Mouse (Mus musculus) brain, adult 2 months (tissue): ENCODE data around the gene Slc48a1.
A peak's percentile ranks its signal among the peaks of the same experiment; 100 is the strongest.

Source experiments
- DNase-seq: peaks from one replicate; pipeline ENCODE4 v3.0.0; 2011; ENCODE audit warnings: low read depth, low spot score

Slc48a1 gene

DNA sequence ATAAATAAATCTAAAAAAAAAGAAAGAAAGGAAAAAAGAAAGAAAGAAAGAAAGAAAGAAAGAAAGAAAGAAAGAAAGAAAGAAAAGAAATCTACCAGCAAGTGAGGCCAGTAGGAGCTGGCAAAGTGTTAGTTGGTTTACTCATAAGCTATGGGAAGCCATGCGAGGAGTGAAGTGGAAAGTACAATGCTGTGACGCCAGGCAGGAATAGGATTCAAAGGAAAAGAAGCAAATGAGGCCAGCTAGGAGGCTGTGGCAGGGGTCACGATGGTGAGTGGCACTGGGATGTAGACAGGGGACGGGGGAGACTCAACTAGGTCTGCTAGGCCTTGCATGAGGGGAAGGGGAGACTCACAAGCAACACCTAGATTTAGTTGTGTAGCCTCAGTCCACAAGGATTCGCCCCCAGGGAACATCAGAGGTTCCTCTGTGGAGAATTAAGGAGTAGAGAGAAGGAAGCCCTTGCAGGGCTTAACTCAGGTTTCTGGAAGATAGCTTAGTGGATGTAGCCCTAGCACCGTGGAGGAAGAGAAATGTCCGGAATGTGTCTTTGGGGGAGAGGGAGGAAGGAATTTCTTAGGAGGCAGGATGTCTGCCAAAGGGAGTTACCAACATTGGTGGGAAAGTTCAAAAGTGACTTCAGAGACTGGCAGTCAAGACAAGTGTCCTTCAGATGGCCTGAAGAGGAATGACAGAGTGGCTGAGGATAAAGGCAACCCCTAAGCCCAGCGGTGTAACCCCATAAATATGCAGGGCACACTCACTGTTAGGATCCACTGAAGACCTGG lies at the start of gene Slc48a1:
Slc48a1 (plus strand) TSS at position 210 of the 788 bp plus-strand sequence.
- DNase-seq, result no peak

DNA sequence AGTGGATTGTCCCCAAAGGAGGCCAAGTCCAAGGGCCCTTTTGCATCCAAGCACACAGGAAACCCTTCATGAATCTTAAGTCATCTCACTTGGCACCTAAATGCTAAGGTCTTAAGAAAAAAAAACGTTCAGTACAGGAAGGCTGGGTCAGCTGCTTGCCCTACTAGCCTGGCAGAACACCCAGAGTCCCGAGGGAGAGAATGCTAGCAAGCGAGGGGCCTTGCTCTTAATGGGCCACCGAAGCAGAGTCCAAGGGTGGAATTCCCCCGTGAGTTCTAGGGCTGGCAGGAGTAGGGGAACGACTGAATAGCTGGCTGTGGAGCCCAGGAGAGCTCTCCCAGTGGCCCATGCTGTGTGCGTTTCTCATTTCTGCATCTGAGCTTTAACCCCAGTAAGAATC lies 49.5 kb upstream of the Slc48a1 start:
- DNase-seq, result peak; percentile 23

DNA sequence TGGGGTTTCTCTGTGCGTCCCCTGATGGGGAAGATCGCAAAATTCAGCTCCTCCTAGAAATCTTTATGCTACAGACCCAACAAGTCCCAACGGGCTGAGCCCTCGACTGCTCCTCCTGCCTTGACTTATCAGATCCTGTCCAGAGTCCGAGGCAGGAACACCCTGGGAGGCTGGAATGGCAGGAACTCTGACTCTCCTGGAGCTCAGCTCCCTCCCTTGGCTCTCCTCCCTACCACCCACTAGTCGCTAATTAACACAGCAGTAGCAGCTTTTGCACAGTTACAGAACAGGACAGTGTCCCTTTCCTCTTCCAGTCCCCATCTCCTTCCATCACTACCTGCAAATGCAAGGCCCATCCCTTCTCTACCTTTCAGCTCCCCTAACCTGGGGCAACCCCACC lies 48.0 kb upstream of the Slc48a1 start:
- DNase-seq, result no peak

DNA sequence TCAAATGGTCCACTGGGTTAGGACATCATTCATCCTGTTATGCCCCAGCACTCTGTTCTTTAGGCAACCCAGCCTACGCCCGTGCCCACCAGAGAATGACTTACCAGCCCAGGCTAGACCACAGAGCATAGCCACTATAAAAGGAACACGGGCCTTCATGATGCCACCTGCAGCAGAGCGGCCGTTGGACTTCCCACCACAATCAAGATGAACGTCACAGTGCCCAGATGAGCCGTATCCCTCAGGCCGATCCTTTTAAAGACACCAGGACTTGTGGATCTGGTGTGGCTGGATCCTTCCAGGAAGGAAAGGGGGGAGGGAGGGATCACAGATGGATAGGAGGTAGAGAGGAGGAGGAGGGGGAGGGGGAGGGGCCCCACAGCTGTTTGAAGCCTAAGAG lies 47.2 kb upstream of the Slc48a1 start, which contains the start of gene Endou:
Endou (minus strand) TSS at position 229 of the 400 bp plus-strand sequence.
- DNase-seq, result no peak

DNA sequence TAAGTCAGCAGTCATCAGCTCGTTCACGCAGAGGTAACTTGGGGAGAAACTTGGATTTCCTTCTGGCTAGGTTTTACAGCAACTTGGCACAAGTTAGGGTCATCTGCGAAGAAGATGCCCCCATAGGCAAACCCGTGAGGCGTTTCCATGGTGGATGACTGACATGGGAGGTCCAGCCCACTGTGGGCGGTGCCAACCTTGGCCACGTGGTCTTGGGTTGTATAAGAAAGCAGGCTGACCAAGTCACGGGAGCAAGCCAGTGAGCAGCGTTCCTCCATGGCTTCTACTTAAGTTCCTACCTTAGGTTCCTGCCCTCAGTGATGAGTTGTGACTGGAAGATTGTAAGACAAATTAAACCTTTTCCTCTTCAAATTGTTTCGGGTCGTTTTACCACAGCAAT lies 46.3 kb upstream of the Slc48a1 start:
- DNase-seq, result no peak

DNA sequence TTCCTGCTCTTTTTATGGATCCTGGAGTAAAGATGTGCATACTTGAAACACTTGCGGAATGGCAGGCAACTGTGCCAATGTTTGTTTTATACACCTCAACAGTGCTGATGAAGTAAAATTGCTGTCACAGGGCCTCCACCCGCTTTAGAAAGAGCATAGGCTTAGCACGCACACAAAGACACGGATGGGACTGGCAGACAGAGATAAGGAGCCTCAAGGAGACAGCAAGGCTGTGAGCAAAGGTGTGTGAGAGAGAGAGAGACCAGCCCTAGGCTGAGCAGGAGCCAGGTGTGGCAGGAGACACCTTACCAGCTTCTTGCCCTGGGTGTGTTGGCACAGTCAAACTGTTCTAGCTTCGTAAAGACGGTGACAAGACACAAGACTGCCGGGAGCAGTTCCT lies 39.4 kb upstream of the Slc48a1 start:
- no peak for DNase-seq

DNA sequence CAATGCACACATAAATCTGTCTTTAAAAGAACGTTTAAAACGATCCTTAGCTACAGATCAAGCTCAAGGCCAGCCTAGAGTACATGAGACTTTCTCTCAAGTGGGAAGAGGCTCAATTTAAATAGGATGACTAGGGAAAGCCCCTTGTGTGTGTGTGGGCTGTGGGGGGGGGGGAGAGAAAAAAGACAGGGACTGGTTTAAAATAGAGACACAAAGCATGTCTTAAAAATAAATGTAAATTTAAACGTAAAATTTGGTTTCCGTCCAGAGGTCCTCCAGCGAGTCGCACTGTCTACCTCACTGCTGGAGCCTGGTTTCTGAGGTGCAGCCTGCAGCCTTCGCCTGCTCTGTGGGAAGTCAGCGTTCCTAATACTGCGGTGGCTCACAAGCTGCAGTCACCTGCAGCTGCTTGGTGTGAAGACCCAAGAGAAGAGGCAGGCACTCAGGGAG lies 38.0 kb upstream of the Slc48a1 start:
- no peak for DNase-seq

DNA sequence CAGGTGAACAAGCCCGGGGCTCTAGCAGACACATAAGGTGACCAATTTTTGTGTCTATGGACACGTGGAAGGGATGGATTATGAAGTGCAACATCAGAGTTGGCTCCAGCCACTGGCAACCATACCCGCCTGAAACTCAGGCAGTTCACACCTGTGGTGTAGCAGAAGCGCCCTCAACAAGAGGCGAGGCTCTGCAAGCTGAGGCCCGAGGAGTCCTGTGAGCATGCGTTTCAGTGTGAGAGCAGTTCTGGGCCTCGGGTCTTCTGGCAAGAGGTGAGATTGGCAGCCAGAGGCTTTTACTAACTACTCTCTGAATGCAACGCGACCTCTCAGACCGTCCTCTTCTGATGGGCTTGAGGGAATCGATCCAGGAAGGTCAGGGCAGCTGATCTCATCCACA lies 36.7 kb upstream of the Slc48a1 start:
- no peak for DNase-seq

DNA sequence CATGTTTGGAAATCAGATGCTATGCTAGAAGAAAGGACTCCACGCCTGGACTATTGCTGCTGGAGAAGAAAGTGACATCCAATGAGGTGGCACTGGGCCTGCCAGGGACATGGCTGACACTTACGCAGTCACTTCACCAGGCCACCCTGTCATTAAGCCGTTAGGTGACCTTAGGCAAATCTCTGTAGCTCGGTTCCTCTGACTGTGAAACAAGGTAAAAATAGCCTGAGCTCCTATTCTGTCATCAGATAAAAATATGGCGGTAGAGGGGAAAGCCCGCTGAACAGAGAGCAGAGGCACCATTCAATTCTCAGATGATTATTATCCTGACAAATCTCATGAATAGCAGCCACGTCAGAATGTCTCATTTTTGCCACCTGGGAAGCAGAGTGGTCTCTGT lies 36.2 kb upstream of the Slc48a1 start:
- no peak for DNase-seq

DNA sequence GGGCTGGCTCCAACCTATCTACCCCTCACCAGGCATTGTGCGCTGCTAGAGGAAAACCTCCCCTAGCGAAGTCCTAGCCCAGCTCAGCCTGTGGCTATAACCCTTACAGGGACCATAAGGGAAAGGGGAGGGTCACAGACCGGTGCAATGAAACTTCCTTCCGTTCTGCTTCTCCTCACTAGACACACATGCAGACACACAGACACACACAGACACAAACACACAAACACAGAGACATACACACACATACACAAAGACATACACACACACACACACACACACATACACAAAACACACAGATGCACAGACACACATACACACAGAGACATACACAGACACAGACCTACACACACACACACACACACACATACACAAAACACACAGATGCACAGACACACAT lies 35.7 kb upstream of the Slc48a1 start:
- DNase-seq, result no peak

DNA sequence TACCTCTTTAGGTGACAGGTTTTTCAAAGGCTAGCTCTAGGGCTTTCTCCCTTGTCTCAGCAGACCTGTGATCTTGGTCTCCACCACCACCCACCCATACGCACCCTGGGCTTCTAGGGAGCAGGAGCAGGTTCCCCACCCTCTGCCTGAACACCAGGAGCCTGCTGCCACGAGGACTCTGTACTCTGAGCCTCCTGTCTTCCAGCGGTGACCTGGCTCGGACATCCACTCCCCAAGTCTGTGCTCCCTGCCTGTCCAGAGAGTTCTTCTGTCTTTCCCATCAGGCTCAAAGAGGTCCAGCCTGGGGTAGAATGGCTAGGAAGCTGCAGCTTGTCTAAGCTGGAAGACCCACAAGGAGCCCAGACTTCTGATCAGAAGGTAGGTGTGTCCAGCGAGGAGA lies 35.1 kb upstream of the Slc48a1 start:
- DNase-seq, result no peak

DNA sequence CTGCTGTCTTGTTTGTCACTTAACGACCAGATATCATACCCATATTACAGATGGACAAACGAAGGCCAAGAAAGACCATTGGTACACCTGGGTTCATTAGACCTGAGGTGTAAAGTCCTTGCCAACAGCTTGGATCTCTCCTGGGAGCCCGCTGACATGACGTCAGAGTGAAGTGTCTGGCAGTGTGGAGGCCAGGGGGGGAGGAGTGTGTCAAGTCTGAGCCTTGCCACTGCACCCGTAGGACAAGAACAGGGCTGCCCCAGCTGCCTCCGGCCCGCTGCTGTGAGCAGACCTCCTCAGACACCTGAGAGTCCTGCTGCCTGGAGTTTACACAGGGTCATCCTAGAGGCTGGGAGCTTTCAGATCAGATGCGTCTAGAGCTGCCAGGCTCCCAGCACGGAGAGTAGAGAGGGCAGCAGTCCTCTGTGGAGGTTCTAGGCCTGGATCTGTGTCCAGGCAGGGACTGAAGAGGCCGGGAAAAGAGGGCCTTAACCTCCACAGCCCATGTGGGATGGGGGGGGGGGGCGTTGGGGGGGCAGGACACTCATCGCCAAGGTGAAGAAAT lies 34.3 kb upstream of the Slc48a1 start:
- no peak for DNase-seq

DNA sequence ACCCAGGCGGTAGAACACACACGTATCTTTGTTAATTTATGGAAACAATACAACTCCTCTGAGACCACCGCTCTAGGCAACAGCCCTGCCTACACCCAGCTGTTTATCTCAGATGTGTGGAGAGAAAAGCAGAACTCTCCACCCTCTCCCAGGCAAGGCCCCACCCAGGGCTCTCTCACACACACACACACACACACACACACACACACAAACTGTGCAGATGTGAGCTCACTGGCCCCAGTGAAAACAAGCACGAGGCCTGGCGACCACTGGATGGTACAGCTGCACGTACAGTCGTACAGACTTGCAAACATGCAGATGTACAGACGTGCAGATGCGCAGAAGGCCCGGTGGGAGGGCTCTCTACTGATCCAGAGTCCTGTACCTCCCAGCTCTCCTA lies 33.4 kb upstream of the Slc48a1 start:
- DNase-seq, result no peak

DNA sequence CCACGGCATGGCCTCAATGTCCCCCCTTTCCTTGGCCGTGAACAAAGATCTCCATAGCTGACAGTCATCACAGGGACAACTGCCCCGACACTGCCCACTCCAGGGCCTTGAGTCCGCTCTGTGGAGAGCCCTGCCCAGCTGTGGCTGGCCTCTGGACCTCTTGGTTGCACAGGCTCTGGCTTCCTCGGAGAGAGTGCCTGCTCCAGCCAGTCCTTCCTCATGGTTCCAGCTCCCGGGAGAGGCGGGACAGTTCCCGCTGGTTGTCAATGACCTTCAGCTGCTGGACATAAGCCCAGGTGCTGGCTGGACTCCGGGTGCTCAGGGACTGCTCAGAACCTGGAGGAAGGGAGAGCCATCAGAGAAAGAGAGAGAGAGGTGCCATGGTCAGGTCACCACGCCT lies 33.0 kb upstream of the Slc48a1 start:
- no peak for DNase-seq

DNA sequence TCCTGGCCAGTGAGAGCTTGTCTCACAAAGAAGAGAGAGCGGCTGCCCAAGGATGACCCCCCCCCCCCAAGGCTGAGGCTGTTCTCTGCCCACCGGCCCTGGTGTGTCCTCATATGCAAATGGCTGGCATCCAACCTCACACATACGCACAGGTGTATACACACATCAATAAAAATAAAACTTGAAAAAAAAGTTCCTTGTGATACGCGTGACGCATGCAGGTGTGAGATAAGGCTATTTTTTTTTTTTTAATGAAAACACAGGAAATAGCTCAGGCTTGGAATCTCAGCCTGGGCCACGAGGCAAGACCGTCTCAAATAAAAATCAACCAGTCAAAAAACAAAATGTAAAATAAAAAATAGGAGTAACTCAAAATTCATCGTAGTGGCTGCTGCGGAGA lies 32.0 kb upstream of the Slc48a1 start:
- DNase-seq, result no peak

DNA sequence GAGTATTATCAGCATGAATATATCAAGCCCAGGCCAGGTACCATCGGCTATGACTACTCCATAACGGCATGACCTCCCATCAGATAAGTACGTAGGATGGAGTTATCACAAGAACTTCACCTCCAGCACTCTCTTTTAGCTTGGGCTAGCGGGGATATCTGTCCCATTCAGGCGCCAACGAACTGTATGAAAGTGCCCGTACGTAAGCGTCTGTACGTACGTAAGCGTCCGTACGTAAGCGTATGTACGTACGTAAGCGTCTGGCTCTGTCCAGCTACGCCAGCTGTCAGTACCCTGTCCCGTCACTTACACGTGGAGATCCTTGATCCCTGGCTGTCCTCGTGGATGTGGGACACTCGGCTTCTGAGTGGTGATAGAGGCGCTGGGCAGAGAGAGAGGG lies 31.6 kb upstream of the Slc48a1 start:
- no peak for DNase-seq

DNA sequence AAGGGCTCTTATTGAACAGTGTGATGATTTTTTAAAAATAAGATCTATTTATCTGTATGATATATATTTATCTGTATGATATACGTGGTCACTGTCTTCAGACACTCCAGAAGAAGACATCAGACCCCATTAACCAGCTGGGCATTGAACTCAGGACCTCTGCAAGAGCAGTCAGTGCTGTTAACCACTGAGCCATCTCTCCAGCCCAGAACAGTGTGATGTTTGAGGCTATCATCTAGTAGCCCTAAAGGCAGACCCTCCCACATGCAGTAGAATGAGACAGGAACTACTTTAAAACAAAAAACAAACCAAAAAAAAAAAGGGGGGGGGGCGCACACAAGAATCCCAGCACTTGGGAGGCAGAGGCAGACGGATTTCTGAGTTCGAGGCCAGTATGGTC lies 30.8 kb upstream of the Slc48a1 start:
- no peak for DNase-seq

DNA sequence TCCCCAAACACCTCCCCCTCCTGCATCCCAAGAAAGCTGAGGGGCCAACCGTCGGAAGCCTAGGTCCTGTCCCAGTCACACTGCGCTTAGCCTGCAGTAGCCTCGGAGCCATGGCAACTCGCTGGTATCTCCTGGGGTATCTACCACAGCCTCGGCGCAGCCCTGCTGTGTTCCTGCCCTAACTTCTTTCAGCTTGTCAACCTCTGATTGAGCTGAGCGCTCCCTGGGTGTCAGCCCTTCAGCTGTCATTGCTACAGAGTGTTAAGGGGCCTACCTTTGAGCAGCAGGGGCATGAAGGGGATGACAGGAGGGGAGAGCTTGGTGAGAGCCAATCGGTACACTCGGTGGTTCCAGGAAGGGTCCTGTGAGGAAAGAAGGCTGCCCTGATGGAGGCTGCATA lies 30.0 kb upstream of the Slc48a1 start:
- no peak for DNase-seq

DNA sequence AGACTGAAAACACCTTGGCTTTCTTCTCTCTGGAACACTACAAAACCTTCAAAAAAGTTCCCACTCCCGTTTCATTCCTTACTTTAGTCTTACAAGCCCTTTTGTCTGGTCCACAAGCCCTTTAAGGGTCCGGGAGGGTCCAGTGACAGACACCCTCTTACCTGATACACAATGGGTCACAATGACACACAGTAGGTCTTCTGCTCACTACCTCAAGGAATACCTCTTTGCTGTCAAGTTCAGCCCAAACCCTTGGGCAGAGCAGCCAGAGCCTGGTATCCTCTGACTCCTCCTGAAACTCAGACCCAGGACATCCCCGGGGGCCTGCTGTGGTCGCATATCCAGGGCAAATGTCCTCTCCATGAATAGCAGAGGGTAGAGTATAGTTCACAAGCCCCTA lies 29.4 kb upstream of the Slc48a1 start:
- DNase-seq, result no peak

DNA sequence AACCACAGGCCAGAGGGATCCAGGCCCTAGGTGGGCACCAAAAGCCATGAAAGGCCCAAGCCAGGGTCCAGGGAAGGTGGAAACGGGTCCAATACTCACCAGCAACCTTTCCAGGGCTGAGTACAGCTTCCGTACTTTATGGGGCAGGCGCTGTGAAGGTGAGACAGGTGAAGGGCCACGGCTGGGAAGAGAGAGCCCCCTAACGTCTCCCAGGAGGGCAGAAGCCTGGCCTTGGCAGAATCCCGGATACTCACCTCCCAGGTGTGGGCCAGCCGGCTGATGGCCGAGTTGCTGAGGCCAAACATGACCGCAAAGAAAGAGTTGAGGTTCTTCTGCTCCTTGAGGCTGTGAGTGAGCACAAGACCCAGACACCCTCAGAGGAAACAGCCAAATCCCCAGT lies 28.9 kb upstream of the Slc48a1 start:
- no peak for DNase-seq

DNA sequence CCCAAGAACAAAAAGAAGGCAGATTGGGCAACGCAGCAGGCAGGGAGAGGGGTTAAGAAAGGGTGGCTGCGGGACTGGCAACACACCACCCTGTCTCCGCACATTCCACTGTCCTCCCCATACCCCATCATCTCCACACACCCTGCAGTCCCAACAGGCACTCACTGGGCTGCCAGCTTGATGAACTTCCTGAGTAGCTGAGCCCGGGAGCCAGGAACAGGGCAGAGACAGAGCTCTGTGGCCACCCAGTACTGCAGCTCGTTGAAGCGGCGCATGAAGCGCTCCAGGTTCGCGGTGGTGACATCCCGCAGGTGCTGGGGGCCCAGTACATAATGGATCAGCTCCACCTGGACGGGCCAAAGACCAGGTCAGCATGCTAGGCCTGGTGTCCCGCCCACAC lies 28.5 kb upstream of the Slc48a1 start:
- no peak for DNase-seq

DNA sequence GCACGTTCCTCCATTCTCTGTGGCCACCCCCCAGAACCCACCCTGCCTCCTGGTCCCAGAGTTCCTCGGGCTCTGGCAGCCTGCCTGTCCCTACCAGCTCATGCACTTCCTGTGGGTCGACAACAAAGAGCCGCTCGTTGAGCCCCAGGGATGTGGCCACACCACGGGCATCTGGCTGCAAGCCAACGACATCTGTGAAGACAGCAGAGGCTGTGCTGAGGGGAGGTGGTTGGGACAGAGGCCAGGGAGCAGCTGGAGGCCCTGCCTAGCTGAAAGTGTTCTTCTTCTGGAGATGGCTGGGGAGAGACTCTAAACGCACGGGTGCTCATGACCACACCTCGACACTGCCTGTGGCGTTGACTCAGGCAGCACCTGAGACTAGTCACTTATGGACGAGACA lies 27.6 kb upstream of the Slc48a1 start:
- peak; percentile 95 for DNase-seq

DNA sequence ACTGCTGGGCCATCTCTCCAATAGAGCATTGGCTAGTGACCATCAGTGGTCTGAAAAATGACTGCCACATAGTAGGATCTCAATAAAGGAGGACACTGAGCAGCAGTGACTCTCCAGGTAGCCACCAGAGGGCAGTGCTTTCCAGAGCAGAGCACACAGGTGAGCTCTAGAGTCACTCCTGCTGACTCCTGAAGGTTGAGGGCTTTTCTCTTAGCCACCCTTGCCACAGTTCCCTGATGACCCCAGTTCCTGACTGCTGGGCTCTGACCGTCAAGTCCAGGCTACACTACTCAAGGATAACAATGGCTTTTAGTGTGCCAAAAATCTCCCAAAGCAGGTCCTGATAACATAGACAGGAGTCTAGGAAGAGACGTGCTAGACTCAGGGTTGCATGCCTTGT lies 26.6 kb upstream of the Slc48a1 start:
- DNase-seq, result no peak

DNA sequence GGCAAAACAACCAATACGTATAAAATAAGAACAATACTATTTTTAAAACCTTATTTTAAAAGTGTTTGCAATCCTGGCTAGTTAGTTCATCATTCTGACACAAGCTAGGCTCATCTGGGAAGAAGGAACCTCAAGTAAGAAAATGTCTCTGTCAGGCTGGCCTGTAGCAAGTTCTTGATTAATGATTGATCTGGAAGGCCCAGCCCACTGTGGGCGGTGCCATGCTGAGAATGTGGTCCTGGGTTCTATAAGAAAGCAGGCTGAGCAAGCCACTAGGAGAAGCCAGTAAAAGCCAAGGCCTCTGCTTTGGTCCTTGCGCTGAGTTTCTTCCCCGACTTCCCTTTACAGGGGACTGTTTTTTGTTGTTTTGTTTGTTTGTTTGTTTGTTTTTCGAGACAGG lies 25.8 kb upstream of the Slc48a1 start:
- no peak for DNase-seq
